Mouse (Mus musculus) bone marrow, adult 2 months (tissue): Measurements from ENCODE around the gene Shtn1.

Experiments used
- CTCF ChIP-seq: fragments of 200-500 bp; IDR thresholded peaks from 2 replicates; pipeline ENCODE4 v1.5.1; 2011; ENCODE audit warnings: low read length, control low read depth; ENCODE audit not compliant: control insufficient read depth, insufficient read depth
- POLR2A ChIP-seq: fragments of 200-500 bp; IDR thresholded peaks from 2 replicates; pipeline ENCODE4 v1.6.1; 2011; ENCODE audit warnings: low read depth, mild to moderate bottlenecking, control low read depth, low read length, borderline replicate concordance; ENCODE audit not compliant: control insufficient read depth

DNA sequence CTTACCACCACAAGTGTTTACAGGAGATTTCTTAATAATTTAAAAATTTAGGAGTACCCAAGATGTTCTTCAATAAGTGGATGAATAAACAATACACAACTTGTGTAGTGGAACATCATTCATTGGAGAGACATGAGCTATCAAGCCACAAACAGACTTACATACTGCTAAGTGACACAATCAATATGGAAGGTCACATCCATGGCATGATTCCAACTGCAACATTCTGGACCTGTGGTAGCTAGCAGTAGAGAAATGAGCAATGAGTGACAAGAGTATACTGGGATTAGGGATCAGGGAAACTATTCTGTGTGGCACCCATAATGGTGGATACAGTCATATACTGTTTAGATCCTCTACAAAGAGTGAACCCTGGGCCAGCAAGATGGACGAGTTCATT lies 8.2 kb downstream of the Shtn1 start:
- TF ChIP-seq CTCF = no peak
- TF ChIP-seq POLR2A = no peak
